Mouse (Mus musculus) 3T3-L1 (cell line): ENCODE measurements at regions not wholly inside any gene's neighbourhood (a gene's known extent, or its start where the extent isn't known, plus 50 kb on each side); places are given as distances from the start of the nearest gene placed in this dataset.

ENCODE experiments used
- DNase-seq: peaks from one replicate; pipeline ENCODE4 v3.0.0-alpha.2; 2015; ENCODE audit warnings: low read depth, low spot score

DNA sequence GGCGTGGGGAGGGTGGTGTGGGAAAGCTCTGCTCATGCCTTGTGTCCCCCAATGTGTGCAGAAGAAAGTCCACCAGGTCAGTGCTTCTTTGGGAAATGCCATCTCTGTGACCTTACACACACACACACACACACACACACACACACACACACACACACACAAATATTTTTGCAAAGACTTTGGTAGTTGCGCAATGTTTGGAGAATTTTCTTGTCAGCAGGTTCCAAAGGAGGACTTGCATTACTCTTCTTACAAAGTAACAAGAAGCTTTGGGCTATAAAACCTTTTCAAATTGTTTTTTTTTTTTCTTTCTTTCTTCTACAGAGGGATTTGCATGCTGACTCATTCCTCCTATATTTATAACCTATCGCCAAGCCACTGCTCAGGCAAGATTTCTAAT lies 59.1 kb upstream of the Npvf start:
- peak; percentile 42 for DNase-seq

DNA sequence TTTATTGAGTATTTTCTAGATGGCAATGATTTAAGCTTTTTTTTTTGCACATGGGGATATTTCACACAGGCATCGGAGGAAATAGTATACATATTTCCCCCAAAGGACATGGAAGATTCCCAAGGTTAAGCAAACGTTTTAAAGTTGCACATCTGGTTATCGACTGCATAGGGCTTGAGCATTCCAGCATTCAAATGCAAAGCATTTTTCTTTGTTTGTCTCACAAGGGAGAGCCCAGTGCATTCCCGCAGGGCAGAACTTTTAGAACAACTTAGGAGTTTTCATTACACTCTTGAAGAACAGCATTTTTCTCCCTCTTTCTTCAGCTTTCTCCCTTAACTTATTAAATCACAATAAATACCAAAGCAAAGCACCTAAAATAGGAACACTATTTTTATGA lies 64.4 kb upstream of the Npvf start:
- no peak for DNase-seq

GRCm38 (mm10) chr6:50720346-50720745 lies 66.1 kb upstream of the Npvf start:
- DNase-seq = peak; percentile 84

GRCm38 (mm10) chr6:50725640-50726039 lies 71.4 kb upstream of the Npvf start:
- no peak for DNase-seq

DNA sequence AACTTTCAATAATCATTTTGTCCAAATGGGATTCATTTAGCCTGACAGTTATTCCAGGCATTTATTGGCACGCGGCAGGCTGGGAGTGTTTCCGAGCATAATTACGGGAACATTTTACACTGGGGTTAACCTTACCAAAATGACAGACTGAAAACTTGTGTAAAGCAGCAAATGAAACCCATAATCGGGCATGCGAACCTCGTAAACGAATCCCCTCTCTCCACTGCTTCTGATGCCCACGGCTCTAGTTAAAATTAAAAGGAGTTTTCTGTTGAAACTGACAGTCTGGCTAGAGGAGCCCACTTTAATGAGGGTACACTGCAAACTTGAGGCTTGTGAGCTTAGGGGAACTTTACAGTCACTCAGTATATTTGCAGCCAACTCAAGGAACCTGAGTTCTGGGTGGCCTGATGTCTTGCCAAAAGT lies 71.9 kb upstream of the Npvf start:
- DNase-seq = no peak

- DNase-seq = no peak
Measured at GRCm38 (mm10) chr6:50730744-50731718, 76.8 kb upstream of the Npvf start.

GRCm38 (mm10) chr6:50734701-50735100 lies 80.5 kb upstream of the Npvf start:
- DNase-seq = no peak

GRCm38 (mm10) chr6:50735825-50736224 lies 81.6 kb upstream of the Npvf start:
- DNase-seq = no peak

GRCm38 (mm10) chr6:50742009-50742408 lies 87.8 kb upstream of the Npvf start:
- DNase-seq = no peak

- DNase-seq = no peak
Measured at GRCm38 (mm10) chr6:50744462-50745166, 90.4 kb upstream of the Npvf start.

DNA sequence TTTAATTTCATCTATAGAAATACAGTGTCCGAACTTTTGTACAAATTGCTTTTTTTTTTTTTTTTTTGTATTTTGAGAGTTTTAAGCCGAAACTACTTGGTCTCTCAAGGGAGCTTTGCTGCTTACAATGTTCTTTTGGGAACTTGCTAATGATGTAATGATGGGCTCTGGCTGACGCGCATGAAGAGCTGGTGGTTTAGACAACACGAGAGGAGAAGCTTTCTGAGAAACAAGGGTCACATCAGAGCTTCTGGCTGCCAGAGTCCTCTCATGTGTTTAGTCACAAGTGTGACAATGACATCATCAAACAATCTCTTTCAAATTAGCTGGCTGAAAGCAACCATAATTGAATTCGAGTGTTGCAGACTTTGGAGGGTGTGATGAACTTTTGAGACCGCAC lies 98.9 kb upstream of the Npvf start:
- no peak for DNase-seq

GRCm38 (mm10) chr6:50754786-50755185 lies 100.5 kb upstream of the Npvf start:
- DNase-seq = no peak

DNA sequence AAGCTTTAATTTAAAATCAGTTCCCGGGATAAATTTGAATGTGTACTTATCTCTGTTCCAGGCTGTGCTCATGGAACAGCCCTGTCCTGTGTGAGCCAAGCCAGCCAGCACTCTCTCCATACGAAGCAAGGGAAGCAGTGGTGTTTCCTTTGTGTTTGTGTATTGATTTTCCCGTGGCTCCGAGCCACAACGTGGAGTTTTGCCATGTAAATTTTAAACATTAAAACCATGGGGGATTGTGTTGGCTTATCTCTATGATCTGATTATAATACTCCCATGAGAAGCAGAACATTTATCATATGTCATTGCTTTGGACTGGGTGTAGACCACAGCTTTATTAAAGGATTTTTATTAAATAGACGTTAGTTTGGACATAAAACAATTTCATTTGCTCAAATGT lies 106.1 kb upstream of the Npvf start:
- DNase-seq = no peak

DNA sequence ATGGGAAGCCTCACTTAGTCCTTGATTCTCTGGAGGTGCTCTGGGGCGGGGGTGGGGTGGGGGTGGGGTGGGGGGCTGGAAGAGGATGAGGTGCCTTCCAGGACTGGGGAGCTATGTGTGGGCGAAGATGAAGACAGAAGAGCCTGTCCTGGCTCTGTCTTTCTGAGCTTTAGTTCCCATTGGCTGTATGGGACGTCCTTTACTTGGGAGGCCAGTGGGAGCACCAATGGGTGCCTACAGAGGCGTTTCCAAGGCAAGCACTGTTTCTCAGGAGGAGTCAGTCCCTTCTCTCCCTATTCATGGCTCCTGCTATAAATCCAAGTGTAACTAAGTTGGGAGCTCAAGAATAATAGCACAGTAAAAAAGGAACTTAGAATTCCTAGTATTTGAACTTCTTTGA lies 108.9 kb upstream of the Npvf start:
- peak; percentile 32 for DNase-seq

DNA sequence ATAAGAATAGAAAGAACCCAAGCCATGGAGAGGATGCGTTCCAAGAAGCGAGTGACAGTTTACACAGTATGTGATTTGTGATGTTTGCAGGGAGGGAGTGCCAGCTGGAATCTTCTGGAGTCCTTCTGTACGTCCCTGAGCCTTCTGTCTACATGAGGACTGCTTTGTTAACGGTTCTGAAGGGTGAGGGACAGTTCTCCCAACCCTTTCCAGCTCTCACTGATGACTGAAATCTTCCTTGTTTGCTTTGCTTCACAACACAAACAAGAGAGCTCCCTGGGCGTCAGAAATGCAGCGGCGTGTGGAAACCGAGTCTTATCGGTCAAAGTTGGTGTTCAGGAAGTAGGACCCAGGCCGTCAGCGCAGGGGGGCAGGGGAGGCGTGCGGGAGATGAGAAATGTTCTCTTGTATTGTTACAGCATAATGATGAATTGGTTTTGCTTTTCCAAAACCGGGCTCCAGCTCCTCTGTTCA lies 112.2 kb upstream of the Npvf start:
- no peak for DNase-seq

DNA sequence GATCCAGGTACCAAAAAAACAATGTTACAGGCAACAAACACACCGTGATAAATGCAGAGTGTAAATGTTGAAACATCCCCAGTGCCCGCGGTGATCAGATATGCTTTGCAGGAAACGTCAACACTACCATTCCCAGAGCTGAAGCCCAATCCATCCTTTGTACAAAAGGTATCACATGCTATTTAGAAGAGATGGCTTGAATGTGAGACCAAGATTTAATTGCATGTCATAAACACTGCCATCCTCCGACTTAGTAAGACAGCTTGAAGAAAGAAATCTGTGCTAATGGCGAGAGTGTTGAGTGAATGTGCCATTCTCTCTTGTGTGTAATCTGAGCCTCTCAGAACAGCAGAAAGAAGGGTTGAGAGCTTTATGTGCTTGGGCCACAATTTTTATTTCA lies 112.9 kb upstream of the Npvf start:
- DNase-seq = no peak

GRCm38 (mm10) chr6:50767827-50768226 lies 113.6 kb upstream of the Npvf start:
- no peak for DNase-seq

DNA sequence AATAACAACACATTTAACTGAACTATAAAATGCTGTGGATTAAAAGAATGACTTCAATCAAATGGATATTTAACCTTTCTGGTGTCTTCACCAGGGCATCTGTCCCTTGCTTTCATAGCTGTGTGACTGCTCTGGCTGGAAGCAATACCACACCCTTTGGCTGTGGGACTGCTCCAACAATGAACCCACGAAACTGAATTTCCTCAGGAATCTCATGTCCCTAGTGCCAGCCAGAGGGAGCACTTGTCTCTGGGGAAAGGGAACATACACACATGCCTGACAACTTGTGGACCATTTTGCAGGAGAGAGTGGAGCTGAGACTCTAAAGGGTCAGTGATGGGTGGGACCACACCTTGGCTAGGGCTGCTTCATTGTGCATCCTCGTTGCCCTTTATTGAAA lies 114.9 kb upstream of the Npvf start:
- DNase-seq = no peak

DNA sequence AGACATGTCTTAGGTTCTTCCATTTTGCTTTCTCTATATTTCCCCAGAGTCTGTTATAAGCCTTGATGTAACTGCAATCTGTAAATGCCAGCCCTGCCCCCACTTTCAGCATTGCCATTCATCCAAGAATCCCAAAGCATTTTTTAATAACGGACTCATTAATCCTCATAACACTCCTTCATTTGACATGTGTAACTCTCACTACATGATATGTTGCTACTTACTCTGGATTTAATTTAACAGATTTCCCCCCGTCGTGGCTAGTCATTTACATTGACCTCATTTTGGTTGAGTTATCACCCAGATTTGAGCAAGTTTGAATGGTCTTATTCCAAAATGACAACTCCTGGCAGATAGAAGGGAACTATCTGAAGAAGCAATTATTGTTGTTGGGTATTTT lies 116.2 kb upstream of the Npvf start:
- DNase-seq = no peak

DNA sequence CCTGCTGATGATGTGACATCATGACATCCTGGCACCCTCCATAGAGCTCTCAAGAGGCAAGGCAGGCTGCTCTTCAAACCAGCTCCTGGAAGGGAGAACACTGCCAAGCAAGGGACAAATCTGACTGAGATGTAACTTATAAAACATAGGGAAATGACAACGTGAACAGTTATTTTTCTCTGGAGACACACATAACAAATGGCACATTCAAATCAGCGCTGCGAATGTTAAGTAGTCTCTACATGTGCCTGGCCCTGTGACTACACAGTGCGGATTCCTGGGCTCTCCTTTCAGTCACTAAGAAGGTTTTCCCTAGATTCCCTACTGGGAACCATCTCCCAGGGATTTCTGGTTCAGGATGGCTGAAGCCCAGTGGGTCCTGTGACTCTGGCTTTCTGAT lies 121.4 kb upstream of the Npvf start:
- no peak for DNase-seq

DNA sequence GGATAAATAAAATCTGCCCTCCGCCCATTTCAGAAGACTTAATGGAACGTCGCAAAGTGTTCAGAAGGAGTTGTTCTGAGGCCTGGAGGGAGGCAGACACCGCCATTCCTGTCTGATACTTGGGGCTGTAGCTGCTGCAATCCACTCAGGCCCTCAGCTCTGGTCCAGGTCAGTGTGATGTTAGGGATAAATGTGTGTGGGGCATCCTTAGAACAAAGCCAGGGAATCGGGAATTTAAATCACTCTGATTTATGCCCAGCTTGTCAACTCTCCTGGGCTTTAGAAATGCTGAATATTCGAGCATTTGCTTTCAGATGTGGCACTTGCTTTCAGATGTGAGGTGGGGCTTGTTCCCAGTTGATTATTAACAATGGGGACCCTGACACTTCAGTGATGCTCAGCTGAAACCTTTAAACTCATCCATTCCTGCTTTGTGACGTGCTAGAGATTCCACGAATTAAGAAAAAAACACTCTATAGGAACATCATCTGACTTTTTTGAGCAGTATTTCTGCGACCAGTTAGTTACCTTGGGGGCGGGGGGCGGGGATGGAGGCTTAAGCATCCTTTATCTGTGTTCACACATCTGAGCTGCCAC lies 122.1 kb upstream of the Npvf start:
- no peak for DNase-seq

GRCm38 (mm10) chr6:50776931-50777495 lies 122.8 kb upstream of the Npvf start:
- no peak for DNase-seq
